Mouse (Mus musculus) adrenal gland, postnatal 36 days (tissue): Measurements from ENCODE around the gene Srp14. TPM values are rescaled to one million over a fixed set of nuclear protein-coding genes. Genes with fewer than 3 reads are reported as not detected.
A peak's percentile ranks its signal among the peaks of the same experiment; 100 is the strongest.

Experiments used
- DNase-seq, 2 experiments: peaks; one replicate each; pipeline ENCODE4 v3.0.0; 2021; ENCODE audit warnings: mixed read lengths in 1 of 2
- long read RNA-seq, 2 experiments: library from polyadenylated mRNA; stranded (forward); transcript quantifications; one replicate each; pipeline ENCODE4 v2.0.0; 2021; ENCODE audit warnings: borderline sequencing depth in 2 of 2
- total RNA-seq, 2 experiments: library from RNA; stranded (reverse); gene quantifications; 2 replicates each; pipeline ENCODE4 v1.2.3; 2021

Gene Srp14
- 100 to 1,000 TPM; 210 to 233 TPM for total RNA-seq
- long read RNA-seq, experiment 1, transcript Srp14-201 (5 exons, 798 nt), result major isoform, 293 of 317 reads
- long read RNA-seq, experiment 1, partial matches to known transcripts, result 20 of 317 reads
- long read RNA-seq, experiment 1, other reads (novel, unspliced or antisense), result 3 of 317 reads
- long read RNA-seq, experiment 2, transcript Srp14-201 (5 exons, 798 nt), result major isoform, 132 of 139 reads
- long read RNA-seq, experiment 2, partial matches to known transcripts, result 0 of 139 reads
- long read RNA-seq, experiment 2, other reads (novel, unspliced or antisense), result 7 of 139 reads

- peak; percentile 96 to 97 for DNase-seq
These were observed at the start of gene Srp14 for GRCm38 (mm10) chr2:118479550-118479909. Srp14 (minus strand) TSS chr2:118479711.

GRCm38 (mm10) chr2:118526545-118526944, 47.0 kb upstream of the Srp14 start:
- DNase-seq, result no peak

GRCm38 (mm10) chr2:118524811-118525210, 45.3 kb upstream of the Srp14 start:
- no peak for DNase-seq

GRCm38 (mm10) chr2:118523163-118523730, 43.7 kb upstream of the Srp14 start:
- no peak for DNase-seq

- no peak for DNase-seq
These were observed 42.8 kb upstream of the Srp14 start for GRCm38 (mm10) chr2:118522265-118522664.

- DNase-seq, result peak in 1 of 2 experiments; percentile 51
These were observed 40.8 kb upstream of the Srp14 start for GRCm38 (mm10) chr2:118520042-118520933.

- DNase-seq, result peak in 1 of 2 experiments; percentile 10
These were observed 33.2 kb upstream of the Srp14 start for GRCm38 (mm10) chr2:118512418-118513377.

GRCm38 (mm10) chr2:118511779-118512417, 32.4 kb upstream of the Srp14 start:
- DNase-seq, result peak; percentile 24 to 27

GRCm38 (mm10) chr2:118510447-118511310, 31.2 kb upstream of the Srp14 start:
- peak; percentile 95 to 97 for DNase-seq

- DNase-seq, result no peak
These were observed 30.4 kb upstream of the Srp14 start for GRCm38 (mm10) chr2:118509688-118510446.

GRCm38 (mm10) chr2:118507126-118507525, 27.6 kb upstream of the Srp14 start:
- peak; percentile 25 for DNase-seq

GRCm38 (mm10) chr2:118500191-118500590, 20.7 kb upstream of the Srp14 start:
- DNase-seq, result no peak

GRCm38 (mm10) chr2:118499135-118499961, 19.8 kb upstream of the Srp14 start:
- DNase-seq, result peak; percentile 11 to 24

GRCm38 (mm10) chr2:118498476-118498875, 19.0 kb upstream of the Srp14 start:
- no peak for DNase-seq

GRCm38 (mm10) chr2:118497890-118498289, 18.4 kb upstream of the Srp14 start:
- no peak for DNase-seq

- no peak for DNase-seq
These were observed 15.5 kb upstream of the Srp14 start for GRCm38 (mm10) chr2:118495024-118495423.

GRCm38 (mm10) chr2:118491741-118492395, 12.4 kb upstream of the Srp14 start:
- DNase-seq, result no peak

- peak; percentile 44 to 68 for DNase-seq
These were observed 11.8 kb upstream of the Srp14 start for GRCm38 (mm10) chr2:118491281-118491731.
